Mouse (Mus musculus): ENCODE results near the gene Pdcd10. TPM values are rescaled to one million over a fixed set of nuclear protein-coding genes. Genes with fewer than 3 reads are reported as not detected.
A peak's percentile ranks its signal among the peaks of the same experiment; 100 is the strongest.

Gene Pdcd10
- 107 and 108 TPM in 2 replicates for polyA plus RNA-seq (2015; fragmentation: Nextera tagmentation; extraction: Ambion mirVana)

- H3K9ac ChIP-seq (ENCODE audit: low read depth, low read length) = peak within 1 kb of the TSS; percentile 92
- H3K4me1 ChIP-seq (replicated peaks; ENCODE audit: control insufficient read depth, insufficient read depth, low read length) = peaks cover 3% of the 10 kb centered on the region; the same call in 1 of the 2 replicates
- no peaks in the 10 kb centered on the region for H3K9me3 ChIP-seq (ENCODE audit: control insufficient read depth)
- H3K36me3 ChIP-seq (ENCODE audit: control insufficient read depth, insufficient read depth) = no peaks in the 10 kb centered on the region
- peak; percentile 98 for ATAC-seq
- peak within 1 kb of the TSS; percentile 98 for H3K4me3 ChIP-seq (ENCODE audit: low read depth, low read length)
- peak within 1 kb of the TSS; percentile 91 for H3K27ac ChIP-seq (ENCODE audit: low read depth, low read length)
- WGBS = under 1% methylated on average over 35 of the region's 35 CpGs
- no peaks in the 10 kb centered on the region for H3K27me3 ChIP-seq (replicated peaks; ENCODE audit: control insufficient read depth, insufficient read depth, low read length)
- TF ChIP-seq CTCF (IDR thresholded peaks at IDR 0.05; ENCODE audit: low read depth) = peak; percentile 57
- H3K4me2 ChIP-seq (replicated peaks; ENCODE audit: low read depth) = peak within 1 kb of the TSS; percentile 83
Measured at GRCm38 (mm10) chr3:75556695-75557291, at the start of gene Pdcd10. Gene Pdcd10, minus strand, starts transcription at chr3:75556856.

GRCm38 (mm10) chr3:75584898-75585297 is 28.2 kb upstream of the Pdcd10 start:
- H3K4me2 ChIP-seq (replicated peaks; ENCODE audit: low read depth) = no peak overlapping the region
- no peak overlapping the region for H3K27ac ChIP-seq (ENCODE audit: low read depth, low read length)
- no peaks in the 10 kb centered on the region for H3K36me3 ChIP-seq (ENCODE audit: control insufficient read depth, insufficient read depth)
- H3K9ac ChIP-seq (ENCODE audit: low read depth, low read length) = no peak overlapping the region
- no peak overlapping the region for H3K4me3 ChIP-seq (ENCODE audit: low read depth, low read length)
- WGBS = 80% methylated on average over 4 of the region's 4 CpGs
- no peaks in the 10 kb centered on the region for H3K9me3 ChIP-seq (ENCODE audit: control insufficient read depth)
- no peaks in the 10 kb centered on the region for H3K27me3 ChIP-seq (replicated peaks; ENCODE audit: control insufficient read depth, insufficient read depth, low read length)
- no peaks in the 10 kb centered on the region for H3K4me1 ChIP-seq (replicated peaks; ENCODE audit: control insufficient read depth, insufficient read depth, low read length)
- no peak for ATAC-seq
- no peak for TF ChIP-seq CTCF (IDR thresholded peaks at IDR 0.05; ENCODE audit: low read depth)

GRCm38 (mm10) chr3:75583293-75583692 is 26.6 kb upstream of the Pdcd10 start:
- Histone ChIP-seq H3K4me2 (replicated peaks; ENCODE audit: low read depth) (no peak overlapping the region), H3K36me3 (ENCODE audit: control insufficient read depth, insufficient read depth) (no peaks in the 10 kb centered on the region), H3K9ac (ENCODE audit: low read depth, low read length) (no peak overlapping the region), H3K9me3 (ENCODE audit: control insufficient read depth) (no peaks in the 10 kb centered on the region), H3K4me1 (replicated peaks; ENCODE audit: control insufficient read depth, insufficient read depth, low read length) (no peaks in the 10 kb centered on the region), H3K27me3 (replicated peaks; ENCODE audit: control insufficient read depth, insufficient read depth, low read length) (no peaks in the 10 kb centered on the region), H3K4me3 (ENCODE audit: low read depth, low read length) (no peak overlapping the region), H3K27ac (ENCODE audit: low read depth, low read length) (no peak overlapping the region)
- TF ChIP-seq CTCF (IDR thresholded peaks at IDR 0.05; ENCODE audit: low read depth) = no peak
- 91% methylated on average over 3 of the region's 3 CpGs for WGBS
- ATAC-seq = no peak

GRCm38 (mm10) chr3:75579352-75579751 is 22.7 kb upstream of the Pdcd10 start:
- H3K4me3 ChIP-seq (ENCODE audit: low read depth, low read length) = no peak overlapping the region
- H3K4me2 ChIP-seq (replicated peaks; ENCODE audit: low read depth) = no peak overlapping the region
- H3K4me1 ChIP-seq (replicated peaks; ENCODE audit: control insufficient read depth, insufficient read depth, low read length) = no peaks in the 10 kb centered on the region
- H3K27ac ChIP-seq (ENCODE audit: low read depth, low read length) = no peak overlapping the region
- 45% methylated on average over 4 of the region's 4 CpGs for WGBS
- H3K27me3 ChIP-seq (replicated peaks; ENCODE audit: control insufficient read depth, insufficient read depth, low read length) = no peaks in the 10 kb centered on the region
- no peaks in the 10 kb centered on the region for H3K9me3 ChIP-seq (ENCODE audit: control insufficient read depth)
- TF ChIP-seq CTCF (IDR thresholded peaks at IDR 0.05; ENCODE audit: low read depth) = peak; percentile 45
- no peak overlapping the region for H3K9ac ChIP-seq (ENCODE audit: low read depth, low read length)
- ATAC-seq = no peak
- H3K36me3 ChIP-seq (ENCODE audit: control insufficient read depth, insufficient read depth) = no peaks in the 10 kb centered on the region

- H3K9ac ChIP-seq (ENCODE audit: low read depth, low read length) = no peak overlapping the region
- no peaks in the 10 kb centered on the region for H3K27me3 ChIP-seq (replicated peaks; ENCODE audit: control insufficient read depth, insufficient read depth, low read length)
- no peaks in the 10 kb centered on the region for H3K9me3 ChIP-seq (ENCODE audit: control insufficient read depth)
- 67% methylated on average over 1 of the region's 1 CpGs for WGBS
- no peak overlapping the region for H3K27ac ChIP-seq (ENCODE audit: low read depth, low read length)
- TF ChIP-seq CTCF (IDR thresholded peaks at IDR 0.05; ENCODE audit: low read depth) = no peak
- ATAC-seq = no peak
- no peak overlapping the region for H3K4me3 ChIP-seq (ENCODE audit: low read depth, low read length)
- H3K4me2 ChIP-seq (replicated peaks; ENCODE audit: low read depth) = no peak overlapping the region
- H3K36me3 ChIP-seq (ENCODE audit: control insufficient read depth, insufficient read depth) = no peaks in the 10 kb centered on the region
- H3K4me1 ChIP-seq (replicated peaks; ENCODE audit: control insufficient read depth, insufficient read depth, low read length) = no peaks in the 10 kb centered on the region
Measured at GRCm38 (mm10) chr3:75575582-75575981, 18.9 kb upstream of the Pdcd10 start.

GRCm38 (mm10) chr3:75574074-75574473 is 17.4 kb upstream of the Pdcd10 start:
- H3K4me1 ChIP-seq (replicated peaks; ENCODE audit: control insufficient read depth, insufficient read depth, low read length) = no peaks in the 10 kb centered on the region
- H3K4me3 ChIP-seq (ENCODE audit: low read depth, low read length) = no peak overlapping the region
- H3K36me3 ChIP-seq (ENCODE audit: control insufficient read depth, insufficient read depth) = no peaks in the 10 kb centered on the region
- ATAC-seq = no peak
- no peaks in the 10 kb centered on the region for H3K9me3 ChIP-seq (ENCODE audit: control insufficient read depth)
- WGBS = 83% methylated on average over 2 of the region's 2 CpGs
- no peaks in the 10 kb centered on the region for H3K27me3 ChIP-seq (replicated peaks; ENCODE audit: control insufficient read depth, insufficient read depth, low read length)
- no peak overlapping the region for H3K9ac ChIP-seq (ENCODE audit: low read depth, low read length)
- no peak overlapping the region for H3K4me2 ChIP-seq (replicated peaks; ENCODE audit: low read depth)
- H3K27ac ChIP-seq (ENCODE audit: low read depth, low read length) = no peak overlapping the region
- no peak for TF ChIP-seq CTCF (IDR thresholded peaks at IDR 0.05; ENCODE audit: low read depth)
